18 mouse cellular contexts compared by ENCODE assay signal in genomic region chr2:103226781-103227180, GRCm38 (mm10).
"Had no signal": no experiment of that assay in that cellular context is flagged by ENCODE, and none has a peak within 500 bp of the region (broad histone marks: within the 10 kb centered on the region; RNA-seq: fewer than 3 reads in every experiment).

No protein-coding gene starts in this region.

- H3K36me3 ChIP-seq: midbrain, embryonic 10.5 days; midbrain, embryonic 12.5 days; neural tube, embryonic 13.5 days; neural tube, embryonic 15.5 days had no signal

- H3K27me3 ChIP-seq: midbrain, embryonic 12.5 days; neural tube, embryonic 13.5 days; neural tube, embryonic 15.5 days had no signal

- H3K9ac ChIP-seq: lung, embryonic 14.5 days; midbrain, embryonic 12.5 days; neural tube, embryonic 13.5 days; neural tube, embryonic 15.5 days had no signal

- ATAC-seq: midbrain, embryonic 16.5 days had no signal

- H3K4me3 ChIP-seq: midbrain, embryonic 10.5 days; midbrain, embryonic 12.5 days; myocyte; neural tube, embryonic 13.5 days; neural tube, embryonic 15.5 days had no signal

- H3K9me3 ChIP-seq: midbrain, embryonic 10.5 days; midbrain, embryonic 12.5 days; neural tube, embryonic 13.5 days; neural tube, embryonic 15.5 days had no signal

- H3K4me1 ChIP-seq: midbrain, embryonic 10.5 days; midbrain, embryonic 12.5 days; neural tube, embryonic 13.5 days; neural tube, embryonic 15.5 days had no signal

- H3K4me2 ChIP-seq: lung, embryonic 14.5 days; midbrain, embryonic 12.5 days; neural tube, embryonic 13.5 days; neural tube, embryonic 15.5 days had no signal

- DNase-seq: lung, embryonic 14.5 days; lung, postnatal 10 days; lung, postnatal 4 days; midbrain, embryonic 14.5 days; retina, postnatal 1 day; right cerebral cortex, adult 18-20 months; right cerebral cortex, postnatal 25 days; right cerebral cortex, postnatal 4 days; spleen, adult 18-20 months; thymus, adult 18-20 months; thymus, postnatal 14 days; thymus, postnatal 4 days had no signal

- H3K27ac ChIP-seq: midbrain, embryonic 10.5 days; midbrain, embryonic 12.5 days; neural tube, embryonic 13.5 days; neural tube, embryonic 15.5 days had no signal
